Mouse (Mus musculus) ES-E14 (cell line): Measurements from ENCODE around the gene Ctsf. TPM values are rescaled to one million over a fixed set of nuclear protein-coding genes. Genes with fewer than 3 reads are reported as not detected.
A peak's percentile ranks its signal among the peaks of the same experiment; 100 is the strongest.
"Not testable (repeated sequence)": the region's sequence is repeated elsewhere in the genome, so short reads cannot be mapped to it uniquely, and the experiment has no call there.

Experiments used
- DNase-seq: peaks from one replicate; pipeline ENCODE4 v3.0.0-alpha.2; 2013; ENCODE audit warnings: low read depth, low spot score
- H3K27ac ChIP-seq: 2 replicates; pipeline ENCODE4 v1.5.1; 2012; ENCODE audit warnings: low read depth, mild to moderate bottlenecking, low read length, moderate library complexity, mixed read lengths; ENCODE audit not compliant: poor library complexity, insufficient read depth, severe bottlenecking
- H3K36me3 ChIP-seq: 2 replicates; pipeline ENCODE4 v1.6.1; 2012; ENCODE audit warnings: mild to moderate bottlenecking, low read length, moderate library complexity, mixed read lengths; ENCODE audit not compliant: control insufficient read depth, poor library complexity, insufficient read depth, severe bottlenecking
- H3K4me1 ChIP-seq, 2 experiments: fragments of 150-350 bp in 1 of 2; sonication (generic) in 1 of 2; 2 replicates each; pipeline ENCODE4 v1.6.1; 2012; ENCODE audit warnings: low read length in 2 of 2, mild to moderate bottlenecking in 1 of 2, mixed read lengths in 1 of 2; ENCODE audit not compliant: control insufficient read depth in 2 of 2, insufficient read depth in 2 of 2, poor library complexity in 1 of 2
- H3K4me3 ChIP-seq, 2 experiments: fragments of 150-350 bp in 1 of 2; sonication (generic) in 1 of 2; 2 replicates each; pipeline ENCODE4 v1.5.1; 2012; ENCODE audit warnings: low read length in 2 of 2, low read depth in 1 of 2, mild to moderate bottlenecking in 1 of 2, mixed read lengths in 1 of 2; ENCODE audit not compliant: insufficient read depth in 1 of 2, poor library complexity in 1 of 2, severe bottlenecking in 1 of 2
- H3K9ac ChIP-seq: 2 replicates; pipeline ENCODE4 v1.6.1; 2012; ENCODE audit warnings: low read depth, mild to moderate bottlenecking, low read length, mixed read lengths; ENCODE audit not compliant: poor library complexity, insufficient read depth, severe bottlenecking
- H3K9me3 ChIP-seq: fragments of 150-350 bp; sonication (generic); 2 replicates; pipeline ENCODE4 v1.6.1; 2012; ENCODE audit warnings: low read depth, mild to moderate bottlenecking, low read length; ENCODE audit not compliant: control insufficient read depth, insufficient read depth
- CHD2 ChIP-seq: IDR thresholded peaks from 2 replicates; pipeline ENCODE4 v1.6.1; 2014; ENCODE audit warnings: mild to moderate bottlenecking, low read depth, low read length, inconsistent platforms
- HCFC1 ChIP-seq: IDR thresholded peaks from 2 replicates; pipeline ENCODE4 v1.6.1; 2012; ENCODE audit warnings: low read length, inconsistent platforms, borderline replicate concordance; ENCODE audit not compliant: insufficient read depth
- MAFK ChIP-seq: IDR thresholded peaks from 2 replicates; pipeline ENCODE4 v1.6.1; 2014; ENCODE audit warnings: mild to moderate bottlenecking, low read depth, low read length, inconsistent platforms; ENCODE audit not compliant: insufficient read depth
- ZC3H11A ChIP-seq: IDR thresholded peaks from 2 replicates; pipeline ENCODE4 v1.6.1; 2012; ENCODE audit warnings: low read depth, mild to moderate bottlenecking, inconsistent platforms, low read length, borderline replicate concordance
- ZNF384 ChIP-seq: IDR thresholded peaks from 2 replicates; pipeline ENCODE4 v1.6.1; 2012; ENCODE audit warnings: low read depth, low read length, inconsistent platforms
- in situ Hi-C, 2 experiments: fragments of 600-800 bp; cut with MboI; formaldehyde crosslinking; loops; one replicate each; pipeline ENCODE4 v1.15.1; 2025; ENCODE audit warnings: low sequenced_read_pairs in 2 of 2, inconsistent platforms in 1 of 2; ENCODE audit not compliant: unreplicated experiment in 2 of 2
- total RNA-seq: library from RNA; depleted of rRNA; stranded (reverse); fragments of 300-350 nt; gene quantifications from 2 replicates; pipeline ENCODE4 v1.2.3, GENCODE M21; 2012

Gene Ctsf
- total RNA-seq, 1 experiment, result 59.2 TPM

DNA sequence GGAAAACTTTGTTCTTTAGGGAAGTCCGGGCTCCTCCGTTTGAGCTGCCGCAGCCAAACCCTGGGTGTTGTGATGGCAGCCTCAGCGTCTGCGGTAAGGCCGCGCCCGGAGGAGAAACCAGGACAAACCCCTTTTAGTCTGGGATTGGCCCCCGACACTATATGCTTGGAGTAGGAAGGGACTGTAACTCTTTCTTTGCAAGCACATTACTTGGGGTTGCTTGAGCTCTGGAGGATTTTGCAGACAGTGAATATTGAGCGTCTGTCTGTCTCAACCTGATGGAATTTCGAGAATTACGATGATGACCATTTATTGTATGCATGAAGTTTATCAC is 43.1 kb upstream of the Ctsf start:
- DNase-seq, result no peak
- peak overlapping the region; percentile 77 to 94 for H3K4me3 ChIP-seq
- peaks cover 3 to 4% of the 10 kb centered on the region in 2 experiments; a peak in 3 of 4 replicates for H3K4me1 ChIP-seq
- TF ChIP-seq ZC3H11A, result 0 out of 2 replicates have a peak, but pooled peaks have one; percentile 10
- TF ChIP-seq MAFK, result no peak
- H3K9ac ChIP-seq, result peak overlapping the region; percentile 89
- H3K9me3 ChIP-seq, result no peaks in the 10 kb centered on the region
- H3K27ac ChIP-seq, result peak overlapping the region; percentile 89
- in situ Hi-C loops, result no loop called here
- peaks cover 2% of the 10 kb centered on the region; the same call in 1 of the 2 replicates for H3K36me3 ChIP-seq

DNA sequence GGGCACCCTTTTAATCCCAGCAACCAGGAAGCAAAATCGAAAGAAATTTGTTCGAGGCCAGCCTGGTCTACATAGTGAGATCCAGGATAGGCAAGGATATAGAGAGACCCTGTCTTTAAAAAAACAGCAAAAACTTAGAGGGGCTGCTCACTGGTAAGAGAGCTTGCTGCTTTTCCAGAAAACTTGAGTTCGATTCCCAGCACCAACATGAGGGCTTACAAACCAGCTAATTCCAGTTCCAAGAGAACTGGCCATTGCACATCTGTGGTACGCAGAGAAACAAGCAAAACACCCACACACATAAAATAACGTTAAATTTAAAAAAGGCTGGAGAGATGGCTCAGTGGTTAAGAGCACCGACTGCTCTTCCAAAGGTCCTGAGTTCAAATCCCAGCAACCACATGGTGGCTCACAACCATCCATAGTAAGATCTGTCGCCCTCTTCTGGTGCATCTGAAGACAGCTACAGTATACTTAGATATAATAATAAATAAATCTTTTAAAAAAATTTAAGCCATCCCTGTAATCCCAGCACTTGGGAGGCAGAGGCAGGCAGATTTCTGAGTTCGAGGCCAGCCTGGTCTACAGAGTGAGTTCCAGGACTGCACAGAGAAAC is 42.5 kb upstream of the Ctsf start:
- H3K9me3 ChIP-seq, DNase-seq, in situ Hi-C loops, H3K4me1 ChIP-seq, H3K36me3 ChIP-seq: not testable (repeated sequence)
- Histone ChIP-seq H3K27ac (peak overlapping the region; percentile 89; the same call in 1 of the 2 replicates), H3K9ac (peak overlapping the region; percentile 89; the same call in 1 of the 2 replicates), H3K4me3 (peak overlapping the region; percentile 77 to 94)

DNA sequence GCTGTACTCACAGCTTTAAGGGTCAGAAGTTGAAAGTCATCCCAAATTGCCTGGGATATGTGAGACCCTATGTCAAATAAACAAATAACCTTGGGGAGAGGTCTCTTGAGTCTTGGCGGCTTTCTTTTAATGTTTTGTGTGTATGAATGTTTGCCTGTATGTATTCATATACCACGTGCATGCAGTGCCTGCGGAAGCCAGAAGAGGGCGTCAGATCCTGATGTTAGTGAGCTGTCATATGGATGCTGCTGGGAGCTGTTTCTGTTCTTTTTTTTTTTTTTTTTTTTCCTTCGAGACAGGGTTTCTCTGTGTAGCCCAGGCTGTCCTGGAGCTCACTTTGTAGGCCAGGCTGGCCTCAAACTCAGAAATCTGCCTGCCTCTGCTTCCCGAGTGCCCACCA is 41.9 kb upstream of the Ctsf start:
- DNase-seq, result peak; percentile 81
- Histone ChIP-seq H3K4me1 (peaks cover 1 to 6% of the 10 kb centered on the region in 2 experiments; a peak in 3 of 4 replicates), H3K27ac (no peak overlapping the region), H3K4me3 (no peak overlapping the region), H3K9ac (no peak overlapping the region), H3K36me3 (peaks cover 1% of the 10 kb centered on the region; the same call in 1 of the 2 replicates), H3K9me3 (no peaks in the 10 kb centered on the region)
- TF ChIP-seq HCFC1, result no peak
- peak; percentile 95 for TF ChIP-seq ZNF384
- TF ChIP-seq MAFK, result no peak
- TF ChIP-seq ZC3H11A, result peak; percentile 7; the same call in 1 of the 2 replicates
- in situ Hi-C loops, result no loop called here

DNA sequence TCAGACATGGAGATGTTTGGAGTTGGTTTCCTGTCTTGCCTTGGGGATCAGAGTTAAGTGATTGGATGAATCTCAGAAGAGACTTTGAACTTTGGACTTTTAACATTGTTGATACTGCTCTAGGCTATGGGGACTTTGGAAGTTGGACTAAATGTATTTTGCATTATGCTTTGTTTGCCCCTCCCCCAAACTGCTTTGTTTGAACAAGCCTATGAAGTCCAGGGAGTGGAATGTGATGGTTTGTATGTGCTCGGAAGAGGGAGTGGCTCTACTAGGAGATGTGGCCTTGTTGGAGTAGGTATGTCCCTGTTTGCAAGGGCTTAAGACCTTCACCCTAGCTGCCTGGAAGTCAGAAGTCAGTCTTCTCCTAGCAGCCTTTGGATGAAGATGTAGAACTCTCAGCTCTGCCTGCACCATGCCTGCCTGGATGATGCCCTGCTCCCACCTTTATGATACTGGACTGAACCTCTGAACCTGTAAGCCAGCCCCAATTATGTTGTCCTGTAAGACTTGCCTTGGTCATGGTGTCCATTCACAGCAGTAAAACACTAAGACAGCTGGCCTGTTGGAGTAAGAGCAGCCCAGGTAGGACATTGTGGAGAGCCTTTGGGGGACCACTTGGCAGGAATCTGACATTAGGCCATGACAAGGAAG is 37.6 kb upstream of the Ctsf start:
- in situ Hi-C loops, result no loop called here

More for the DNA sequence above, 37.6 kb upstream of the Ctsf start:
- Histone ChIP-seq H3K9me3 (no peaks in the 10 kb centered on the region), H3K4me1 (peaks cover 0 to 2% of the 10 kb centered on the region in 2 experiments; a peak in 1 of 4 replicates), H3K4me3 (no peak overlapping the region), H3K27ac (no peak overlapping the region), H3K36me3 (no peaks in the 10 kb centered on the region), H3K9ac (no peak overlapping the region)
- TF ChIP-seq MAFK (no peak), CHD2 (no peak), ZC3H11A (no peak), HCFC1 (no peak), ZNF384 (no peak)
- no peak for DNase-seq
